Mouse (Mus musculus) neural tube, embryonic 10.5 days (tissue): ENCODE results near the gene Pcbd1.

Source experiments
- DNase-seq: peaks from one replicate; pipeline ENCODE4 v3.0.0-alpha.2; 2017; ENCODE audit warnings: low spot score; ENCODE audit errors: extremely low spot score

Pcbd1 gene

DNA sequence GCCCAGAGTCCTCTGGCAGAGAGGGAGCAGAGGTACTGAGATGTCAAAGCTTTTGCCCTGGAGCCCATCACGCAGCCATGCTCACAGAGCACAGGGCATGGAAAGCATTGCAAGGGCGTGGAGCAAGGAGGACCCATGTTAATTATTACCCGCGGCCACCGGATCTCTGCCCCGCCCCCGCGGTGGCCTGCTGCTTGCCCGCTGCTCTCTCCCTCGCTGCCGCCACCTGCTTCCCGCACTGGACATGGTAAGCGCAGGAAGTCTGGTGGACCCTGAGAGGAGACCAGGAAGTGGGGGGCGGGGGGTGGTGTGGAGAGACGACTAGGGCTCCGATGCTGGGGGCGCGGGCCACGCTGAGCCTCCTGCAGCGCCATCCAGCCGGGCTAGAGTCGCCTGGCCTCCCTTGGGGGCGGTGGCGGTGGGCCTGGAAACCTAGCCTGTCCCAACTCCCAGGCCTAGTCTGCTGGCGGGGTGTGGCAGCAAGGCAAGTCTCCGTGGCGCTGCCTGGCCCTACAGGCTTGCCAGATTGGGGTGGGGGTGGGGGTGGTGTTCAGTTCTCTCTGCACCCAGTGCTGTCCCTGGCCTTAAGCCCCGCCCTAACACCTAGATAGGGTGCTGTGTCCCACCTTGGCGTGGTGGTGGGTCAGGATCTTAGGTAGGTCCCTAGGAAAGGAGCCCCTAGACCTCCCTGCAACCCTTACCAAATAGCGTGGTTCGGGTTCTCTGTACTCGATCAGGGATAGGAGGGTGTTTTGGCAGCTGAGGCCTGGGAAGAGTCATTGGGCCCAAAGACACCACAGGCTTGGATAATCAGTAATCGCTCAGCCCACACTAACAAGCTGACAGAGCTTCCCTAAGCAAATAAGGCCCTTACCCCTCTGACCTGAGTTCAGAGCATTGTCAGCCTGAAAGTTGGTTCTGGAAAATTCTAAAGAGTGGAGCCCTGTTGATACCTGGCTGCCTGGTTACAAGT lies at the start of gene Pcbd1:
Gene Pcbd1, plus strand, starts transcription at position 162 of the 973 bp plus-strand sequence.
- peak; percentile 66 for DNase-seq

DNA sequence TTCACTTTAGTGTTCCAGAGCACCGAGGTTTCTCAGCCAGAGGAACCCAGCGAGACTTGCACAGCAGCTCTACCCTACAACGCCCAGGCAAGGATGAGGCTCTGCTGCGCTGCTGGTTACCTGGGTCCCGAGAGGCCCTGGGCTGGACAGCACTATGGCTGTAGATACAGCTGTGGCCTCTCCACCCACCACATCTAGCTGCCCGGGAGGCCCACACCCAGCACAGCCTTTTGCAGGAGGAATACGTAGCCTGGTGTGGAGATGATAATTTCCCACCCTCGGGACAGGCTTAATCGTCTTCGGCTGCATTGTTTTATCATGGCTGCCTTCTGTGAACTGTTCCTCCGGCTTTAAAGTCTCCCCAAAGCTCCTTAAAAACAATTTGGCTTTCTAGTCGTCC lies 49.5 kb upstream of the Pcbd1 start:
- DNase-seq = no peak

DNA sequence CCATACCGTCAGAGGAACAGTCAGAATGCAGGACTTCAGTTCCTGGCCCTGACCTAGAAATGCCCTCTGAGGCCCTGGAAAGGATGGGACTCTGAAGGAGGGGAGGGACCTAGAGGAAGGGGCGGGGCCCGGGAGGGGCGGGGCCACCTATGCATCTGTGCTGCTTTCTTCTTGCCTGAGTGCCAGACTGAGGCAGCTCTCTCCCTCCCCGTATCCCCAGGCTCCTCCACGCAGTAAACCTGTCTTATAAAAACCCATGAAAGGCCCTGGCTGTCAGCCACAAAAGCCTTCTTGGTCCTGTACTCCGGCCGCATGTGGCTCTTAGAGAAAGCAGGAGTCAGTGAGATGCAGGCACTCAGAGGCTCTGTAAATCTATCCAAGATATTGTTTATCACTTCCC lies 44.0 kb upstream of the Pcbd1 start:
- DNase-seq = peak; percentile 42

- peak; percentile 71 for DNase-seq
Measured at GRCm38 (mm10) chr10:61051993-61052613, 37.0 kb upstream of the Pcbd1 start.

GRCm38 (mm10) chr10:61056661-61057060 lies 32.5 kb upstream of the Pcbd1 start:
- no peak for DNase-seq

DNA sequence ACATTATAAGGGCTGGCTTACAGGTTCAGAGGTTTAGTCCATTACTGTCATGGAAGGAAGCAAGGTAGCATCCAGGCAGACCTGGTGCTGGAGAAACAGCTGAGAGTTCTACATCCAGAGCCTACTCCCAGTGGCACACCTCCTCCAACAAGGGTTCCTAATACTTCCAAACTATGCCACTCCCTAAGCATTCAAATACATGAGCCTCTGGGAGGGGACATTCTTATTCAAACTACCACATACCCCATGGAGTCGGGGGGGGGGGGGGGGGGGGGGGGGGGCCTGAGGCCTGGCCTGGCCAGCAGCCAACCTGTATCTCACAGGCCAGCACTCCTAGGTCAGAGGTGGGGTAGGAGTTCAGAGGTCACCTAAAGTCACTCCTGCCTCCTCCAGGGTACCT lies 30.0 kb upstream of the Pcbd1 start:
- DNase-seq = no peak

- no peak for DNase-seq
Measured at GRCm38 (mm10) chr10:61059543-61060110, 29.5 kb upstream of the Pcbd1 start.

DNA sequence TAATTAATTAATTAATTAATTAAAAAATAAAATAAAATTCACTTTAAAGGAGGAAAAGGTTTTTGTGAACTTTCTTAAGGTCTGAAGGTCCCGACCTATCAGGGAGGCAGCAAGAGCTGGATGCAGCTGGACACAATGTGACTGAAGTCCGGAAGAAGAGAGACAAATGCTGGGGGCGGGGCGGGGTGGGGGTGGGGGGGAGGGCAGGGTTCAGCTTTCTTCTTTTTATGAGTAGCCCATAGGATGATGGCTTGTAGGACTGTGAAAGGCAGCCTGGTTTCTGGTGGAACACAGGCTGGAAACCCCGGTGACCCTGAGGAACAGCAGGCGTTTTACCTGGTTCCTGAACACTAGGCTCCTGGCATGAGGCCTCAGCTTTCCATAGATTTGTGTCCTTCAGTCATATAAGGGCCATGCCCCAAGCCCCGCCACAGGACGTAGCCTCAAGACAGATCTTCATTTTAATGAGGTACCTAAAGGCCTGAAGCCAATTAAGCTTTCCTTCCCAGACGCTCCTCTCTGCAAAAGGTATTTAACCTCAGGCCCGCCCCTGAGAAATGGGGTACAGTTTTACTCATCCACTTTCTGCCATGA lies 25.8 kb upstream of the Pcbd1 start:
- DNase-seq = no peak

GRCm38 (mm10) chr10:61064635-61065034 lies 24.5 kb upstream of the Pcbd1 start:
- DNase-seq = peak; percentile 73

DNA sequence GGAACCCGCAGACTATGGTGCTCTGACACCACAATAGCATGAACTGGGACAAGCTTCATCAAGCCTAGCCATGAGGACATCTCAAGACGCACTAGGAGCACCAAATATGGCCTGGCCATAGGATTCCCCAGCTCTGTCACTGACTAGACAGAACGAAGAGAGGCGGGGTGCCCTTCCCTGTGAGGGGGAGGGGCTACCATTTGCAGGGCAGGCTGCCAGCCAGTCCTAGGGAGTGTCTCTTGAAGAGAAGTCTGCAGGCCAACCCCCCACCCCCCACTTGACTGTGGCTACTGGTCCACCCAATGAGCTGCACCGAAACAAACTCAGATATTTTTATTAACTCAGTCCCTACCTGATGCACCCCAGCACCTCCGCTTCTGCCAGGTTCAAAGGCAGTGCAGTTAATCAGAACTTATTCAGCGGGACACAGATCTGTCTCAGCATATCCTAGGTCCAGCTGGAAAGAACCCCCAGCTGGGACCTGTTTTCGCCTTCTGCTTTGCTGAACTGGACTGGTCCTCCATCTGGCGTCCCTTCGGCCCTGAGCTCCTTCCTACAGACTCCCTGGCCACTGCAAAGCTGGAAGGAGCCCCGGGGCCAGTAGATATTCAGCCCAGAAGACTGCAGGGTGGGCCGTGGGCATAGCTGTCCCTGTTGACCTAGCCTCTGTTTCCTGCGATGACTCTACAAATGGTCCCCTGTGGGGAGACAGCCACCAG lies 23.7 kb upstream of the Pcbd1 start:
- DNase-seq = no peak

GRCm38 (mm10) chr10:61068436-61069192 lies 20.5 kb upstream of the Pcbd1 start:
- DNase-seq = peak; percentile 66

DNA sequence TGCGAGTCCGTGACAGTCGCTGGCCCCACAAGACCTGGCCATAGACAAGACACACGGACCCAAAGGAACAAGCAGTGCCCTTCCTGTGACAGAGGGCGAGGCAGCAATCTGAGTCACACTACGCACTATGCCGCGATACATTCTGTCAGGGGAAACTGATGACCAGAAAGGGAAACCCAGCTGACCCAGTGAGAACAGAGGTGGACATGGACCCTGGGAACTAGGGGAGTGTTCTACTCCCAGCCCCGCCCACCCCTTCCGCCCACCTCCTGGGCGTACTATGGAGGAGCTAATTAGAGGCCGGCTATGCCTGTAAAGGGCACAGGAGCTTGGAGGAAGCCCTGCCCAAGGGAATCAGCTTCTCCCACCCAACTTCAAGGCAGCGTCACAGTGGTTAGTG lies 19.9 kb upstream of the Pcbd1 start:
- DNase-seq = peak; percentile 44

GRCm38 (mm10) chr10:61072324-61072723 lies 16.8 kb upstream of the Pcbd1 start:
- peak; percentile 78 for DNase-seq

- DNase-seq = no peak
Measured at GRCm38 (mm10) chr10:61074643-61075042, 14.5 kb upstream of the Pcbd1 start.

DNA sequence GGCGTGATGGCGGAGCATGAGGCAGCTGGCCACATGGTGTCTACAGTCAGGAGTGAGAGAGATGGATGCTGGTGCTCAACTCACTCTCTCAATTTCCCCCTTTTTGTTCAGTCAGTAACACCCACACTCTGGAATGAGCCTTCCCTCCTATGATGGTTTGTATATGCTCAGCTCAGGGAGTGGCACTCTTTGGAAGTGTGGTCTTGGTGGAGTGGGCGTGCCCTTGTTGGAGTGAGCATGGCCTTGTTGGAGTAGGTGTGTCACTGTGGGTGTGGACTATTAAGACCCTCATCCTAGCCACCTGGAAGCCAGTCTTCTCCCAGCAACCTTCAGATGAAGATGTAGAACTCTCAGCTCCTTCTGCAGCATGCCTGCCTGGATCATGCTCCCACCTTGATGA lies 13.5 kb upstream of the Pcbd1 start:
- no peak for DNase-seq

- peak; percentile 72 for DNase-seq
Measured at GRCm38 (mm10) chr10:61080227-61080930, 8.8 kb upstream of the Pcbd1 start.

DNA sequence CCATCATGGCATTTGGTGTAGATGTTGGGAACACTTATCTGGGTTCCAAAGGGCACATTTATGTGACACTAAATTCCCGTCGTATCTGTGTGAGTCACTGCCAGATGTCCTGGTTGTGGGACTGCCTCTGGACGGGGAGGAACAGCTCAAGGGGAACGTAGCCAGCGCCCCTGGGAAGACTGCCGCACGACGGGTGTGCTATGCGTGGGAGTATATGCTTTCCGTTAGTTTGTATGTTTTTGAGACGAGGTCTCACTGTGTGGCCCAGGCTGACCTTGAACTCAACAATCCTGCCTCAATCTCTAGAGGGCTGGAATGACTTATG lies 8.2 kb upstream of the Pcbd1 start:
- no peak for DNase-seq

- DNase-seq = no peak
Measured at GRCm38 (mm10) chr10:61085364-61085763, 3.8 kb upstream of the Pcbd1 start.

DNA sequence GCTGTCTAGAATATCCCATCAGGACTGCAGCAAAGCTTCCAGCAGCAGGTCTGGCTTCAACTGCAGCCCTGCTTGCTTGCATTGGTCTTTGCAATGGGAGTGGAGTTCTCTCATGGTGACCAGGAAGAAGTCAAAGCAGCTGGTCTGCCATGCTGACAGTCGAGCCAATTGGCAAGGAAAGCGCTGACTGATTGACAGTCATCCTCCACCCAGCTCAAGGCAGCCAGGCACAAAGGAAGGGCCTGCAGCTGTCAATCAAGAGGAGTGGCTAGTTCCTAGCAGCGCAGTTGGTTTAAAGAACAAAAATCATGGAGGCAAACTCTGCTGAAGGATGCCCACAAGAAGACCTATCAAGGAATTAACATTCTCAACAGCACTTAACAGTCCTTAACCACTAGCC lies 2.6 kb upstream of the Pcbd1 start:
- DNase-seq = no peak

- no peak for DNase-seq
Measured at GRCm38 (mm10) chr10:61088468-61088867, 663 bp upstream of the Pcbd1 start.
